Mouse (Mus musculus): ENCODE measurements around the gene Trim15.

Trim15 gene

GRCm38 (mm10) chr17:36826002-36826401, 41.0 kb downstream of the Trim15 start:
- DNase-seq (ENCODE audit: low spot score in 2 of 2) = peak; percentile 93 to 94

- DNase-seq (ENCODE audit: low spot score in 2 of 2) = no peak
These were observed 41.5 kb downstream of the Trim15 start for GRCm38 (mm10) chr17:36825525-36825924.

DNA sequence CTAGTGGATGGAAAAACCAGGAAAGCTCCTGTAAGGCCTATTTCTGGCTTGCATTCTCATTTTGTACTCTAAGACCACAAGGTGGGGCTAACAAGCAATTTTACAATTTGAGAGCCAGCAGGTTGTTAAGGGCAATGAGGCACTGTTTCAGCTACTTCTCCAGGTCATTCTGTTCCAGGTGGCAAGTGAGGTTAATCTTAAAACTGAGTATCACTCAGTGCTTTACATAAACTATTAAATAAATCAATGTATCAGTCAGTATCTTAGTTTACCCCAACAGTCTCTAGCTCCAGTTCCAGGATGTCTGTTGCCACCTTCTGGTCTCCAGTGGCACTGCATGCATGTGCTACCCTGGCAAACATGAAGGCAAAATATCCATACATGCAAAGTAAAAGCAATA, 43.0 kb downstream of the Trim15 start:
- DNase-seq (ENCODE audit: low spot score in 2 of 2) = peak in 1 of 2 experiments; percentile 64

DNA sequence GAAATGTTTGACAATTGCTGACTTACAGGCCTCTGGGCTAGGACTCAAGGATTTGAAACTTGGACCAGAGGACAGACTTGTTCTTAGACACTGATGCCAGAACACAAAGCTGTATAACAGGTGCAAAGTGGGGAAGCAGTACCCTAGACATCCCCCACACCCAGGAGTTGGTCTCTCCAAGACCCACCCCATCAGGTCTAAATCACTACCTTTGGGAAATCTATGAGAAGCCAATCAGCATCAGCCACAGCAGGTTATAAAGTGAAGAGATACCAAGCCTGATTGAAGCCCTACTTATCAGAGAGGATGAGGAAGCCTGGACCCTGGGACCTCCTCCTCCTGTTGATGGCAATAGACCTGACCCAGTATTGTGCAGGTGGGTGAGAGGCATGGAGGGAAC, 55.1 kb downstream of the Trim15 start, which contains the start of gene H2-M10.6:
TSS of gene H2-M10.6 (plus strand) at position 301 of the 400 bp plus-strand sequence.
- DNase-seq (ENCODE audit: low spot score in 2 of 2) = no peak

All from right cerebral cortex, postnatal 10 days (tissue).